Mouse (Mus musculus) heart, adult 8-10 months (tissue): ENCODE results near the gene Dnajc15. TPM values are rescaled to one million over a fixed set of nuclear protein-coding genes. Genes with fewer than 3 reads are reported as not detected.

Source experiments
- DNase-seq: peaks from one replicate; pipeline ENCODE4 v3.0.0; 2022; ENCODE audit warnings: low spot score
- total RNA-seq, 4 experiments: library from RNA; stranded (reverse); gene quantifications; 2 replicates each; pipeline ENCODE4 v1.2.4; 2022

Gene Dnajc15
- total RNA-seq, 4 experiments from 2014 or later = 233 to 306 (median 274) TPM

DNA sequence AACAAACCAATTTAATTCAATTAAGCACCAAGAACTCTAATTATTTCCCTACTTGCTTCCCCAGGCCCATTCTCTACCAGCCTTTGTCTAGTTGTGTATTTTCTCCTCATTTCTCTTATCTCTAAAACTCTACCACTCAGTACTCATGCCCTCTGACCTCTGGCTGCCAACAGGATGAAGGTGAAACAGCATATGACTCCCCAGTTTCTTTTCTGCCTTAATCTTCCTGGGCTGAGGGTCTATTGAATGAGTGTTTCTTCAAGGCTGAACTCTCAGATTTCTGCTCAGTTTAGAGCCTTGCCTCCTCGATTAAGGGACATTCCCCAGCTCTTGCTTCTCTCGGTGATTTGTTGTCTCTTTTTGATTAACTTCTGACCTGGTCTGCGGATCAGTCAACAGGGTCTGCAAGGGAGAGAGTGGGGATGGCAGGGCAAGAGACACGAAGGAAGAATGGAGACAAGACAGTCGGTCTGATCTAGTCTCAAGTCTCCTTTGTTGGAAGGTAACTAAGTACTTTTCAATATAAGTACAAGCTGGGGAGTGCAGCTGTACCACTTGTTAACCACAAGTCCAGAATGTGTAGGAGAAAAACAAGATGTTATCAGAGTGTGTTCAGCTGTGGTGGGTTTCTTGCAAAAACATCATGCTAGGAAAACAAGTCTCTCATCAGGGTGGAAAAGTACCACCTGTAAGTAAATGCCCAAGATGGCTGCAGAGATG lies 13.9 kb downstream of the Dnajc15 start:
- no peak for DNase-seq

DNA sequence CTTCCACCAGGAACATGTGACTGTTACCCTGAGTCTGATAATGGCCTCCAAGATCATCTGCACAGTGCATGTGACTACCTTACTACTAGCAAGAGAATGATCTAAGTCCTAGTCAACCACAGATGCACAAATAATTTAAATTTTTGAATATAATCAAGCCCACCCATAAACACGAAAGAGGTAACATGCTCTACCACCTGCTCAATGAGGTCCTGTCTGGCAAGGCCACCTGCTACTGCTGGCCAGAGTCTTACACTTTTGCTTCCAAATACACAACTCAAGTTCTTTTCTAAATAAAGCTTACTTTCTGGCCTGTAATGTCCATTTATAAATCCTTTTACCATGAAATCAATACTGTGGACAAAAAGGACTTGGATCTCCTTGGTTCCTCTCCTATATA lies 15.0 kb downstream of the Dnajc15 start:
- DNase-seq = no peak

- peak; percentile 18 for DNase-seq
Measured at GRCm38 (mm10) chr14:77853951-77854350, 21.0 kb downstream of the Dnajc15 start.

DNA sequence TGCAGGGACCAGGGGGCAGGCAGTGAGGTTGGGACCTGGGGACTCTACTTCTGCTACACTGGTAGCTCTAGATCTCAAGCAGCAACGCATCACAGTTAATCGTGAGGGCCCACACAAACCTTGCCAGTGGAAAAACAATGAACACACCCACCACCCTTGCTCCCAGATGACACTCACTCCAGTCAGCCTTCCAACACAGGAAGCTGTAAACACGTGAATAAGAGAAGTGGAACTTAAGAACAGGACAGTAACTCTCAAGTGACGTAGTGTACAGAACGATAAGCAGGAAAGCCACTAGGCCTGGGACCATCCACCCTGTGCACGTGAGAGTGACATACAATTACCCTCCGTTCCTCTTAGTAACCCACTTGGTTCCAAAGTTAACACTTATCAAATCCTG lies 25.1 kb downstream of the Dnajc15 start:
- peak; percentile 13 for DNase-seq

DNA sequence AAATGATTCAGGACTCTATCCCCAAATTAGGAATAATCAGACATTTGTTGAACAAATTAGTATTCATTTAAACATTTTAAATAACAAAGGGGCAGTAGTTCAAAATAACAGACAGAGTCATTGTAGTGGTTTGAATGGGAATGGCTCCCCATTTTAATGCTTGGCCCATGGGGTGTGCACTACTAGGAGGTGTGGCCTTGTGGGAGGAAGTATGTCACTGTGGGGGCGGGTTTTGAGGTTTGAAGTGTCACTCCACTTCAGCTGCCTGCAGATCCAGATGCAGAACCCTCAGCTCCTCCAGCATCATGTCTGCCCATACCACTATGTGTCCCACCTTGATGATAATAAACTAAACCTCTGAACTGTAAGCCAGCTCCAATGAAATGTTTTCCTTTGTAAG lies 26.6 kb downstream of the Dnajc15 start:
- no peak for DNase-seq

DNA sequence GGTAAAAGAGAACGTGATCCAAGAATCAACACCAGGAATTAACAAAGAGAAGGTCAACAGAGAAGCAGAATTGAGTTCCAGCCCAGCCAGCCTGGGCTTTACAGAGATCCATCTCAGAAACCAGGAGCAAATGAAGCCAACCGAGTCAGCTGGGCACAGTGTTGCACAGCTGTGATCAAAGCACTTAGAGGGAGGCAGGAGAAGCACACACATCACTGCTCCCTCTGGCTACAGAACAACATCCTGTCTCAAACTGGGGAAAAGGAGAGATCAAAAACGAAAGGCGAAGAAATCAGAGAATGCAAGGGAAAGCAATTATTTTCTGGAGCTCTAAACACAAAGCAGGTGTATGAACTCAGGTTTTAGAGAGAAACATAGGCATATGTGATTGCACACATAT lies 28.7 kb downstream of the Dnajc15 start:
- DNase-seq = no peak

GRCm38 (mm10) chr14:77845479-77845878 lies 29.4 kb downstream of the Dnajc15 start:
- DNase-seq = no peak

- DNase-seq = no peak
Measured at GRCm38 (mm10) chr14:77840574-77840973, 34.4 kb downstream of the Dnajc15 start.

DNA sequence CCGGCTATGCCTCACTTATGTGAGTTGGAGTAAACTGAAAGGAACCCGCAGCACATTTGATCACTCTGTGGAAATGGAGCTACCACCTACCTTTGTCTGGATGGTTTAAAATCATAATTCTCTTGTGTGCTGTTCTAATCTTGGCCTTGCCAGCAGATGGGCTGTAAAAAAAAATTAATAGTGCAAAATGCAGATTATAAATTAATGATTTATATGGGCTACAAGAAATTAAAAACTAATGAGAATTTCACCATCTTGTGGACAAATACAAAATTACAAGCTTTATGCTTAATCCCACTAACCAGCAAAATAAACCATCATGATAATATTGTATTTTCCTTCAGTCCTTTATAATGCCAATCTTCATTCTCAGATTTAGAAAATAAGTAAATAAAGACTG lies 34.8 kb downstream of the Dnajc15 start:
- no peak for DNase-seq

DNA sequence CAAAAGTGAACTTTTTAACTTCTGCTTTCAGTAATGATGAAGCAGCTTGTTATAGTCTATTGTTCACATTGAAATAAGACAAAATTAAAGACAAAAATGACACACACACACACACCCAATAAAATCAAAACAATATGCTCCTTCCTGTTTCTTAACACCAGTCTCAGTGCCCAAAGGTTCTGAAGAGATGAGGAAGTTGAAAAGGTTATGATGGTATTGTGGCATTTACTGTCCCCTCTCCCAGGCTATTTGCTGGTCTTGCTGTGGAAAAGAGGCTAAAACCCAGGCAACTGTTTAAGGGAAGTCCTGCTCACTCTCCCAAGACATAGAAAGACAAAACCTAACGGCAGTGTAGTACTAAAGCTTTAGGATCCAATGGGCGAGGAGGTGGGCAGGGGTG lies 38.1 kb downstream of the Dnajc15 start:
- DNase-seq = no peak

DNA sequence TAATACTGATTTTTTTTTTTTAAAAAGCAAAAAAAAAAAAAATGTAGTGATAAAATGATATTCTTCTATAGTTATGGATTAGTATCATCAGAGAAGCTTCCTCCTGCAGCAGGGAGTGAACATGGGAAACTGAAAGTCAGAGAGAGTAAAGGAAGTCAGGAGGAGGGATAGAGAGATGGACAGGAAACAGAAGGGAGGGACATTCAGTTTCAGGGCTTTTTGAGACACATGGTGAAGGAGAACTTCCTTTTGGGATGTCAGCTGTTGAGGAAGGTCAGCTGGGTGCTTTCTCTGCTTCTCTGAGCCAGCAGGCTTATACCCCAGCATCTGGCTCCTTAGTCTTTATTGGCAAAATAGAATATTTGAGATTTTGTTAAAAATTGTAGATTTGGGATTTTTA lies 42.6 kb downstream of the Dnajc15 start:
- DNase-seq = no peak

DNA sequence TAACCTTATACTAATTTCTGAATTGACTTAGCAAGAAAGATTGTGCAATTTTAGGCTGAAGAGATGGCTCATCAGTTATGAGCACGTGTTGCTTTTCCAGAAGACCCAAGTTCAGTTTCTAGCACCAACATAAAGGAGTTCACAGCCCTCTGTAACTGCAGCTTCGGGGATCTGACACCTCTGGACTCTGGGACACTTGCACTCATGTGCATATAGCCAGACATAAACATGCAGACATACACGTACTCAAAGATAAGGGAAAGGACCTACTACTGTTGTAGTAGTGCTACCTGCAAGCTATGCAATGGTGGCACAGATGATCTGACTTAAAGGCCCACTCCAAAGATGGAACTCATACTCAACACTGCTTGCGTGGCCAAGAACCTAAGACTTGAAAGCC lies 43.0 kb downstream of the Dnajc15 start:
- DNase-seq = no peak

- no peak for DNase-seq
Measured at GRCm38 (mm10) chr14:77829673-77830072, 45.3 kb downstream of the Dnajc15 start.

GRCm38 (mm10) chr14:77825891-77826290 lies 49.0 kb downstream of the Dnajc15 start:
- no peak for DNase-seq

DNA sequence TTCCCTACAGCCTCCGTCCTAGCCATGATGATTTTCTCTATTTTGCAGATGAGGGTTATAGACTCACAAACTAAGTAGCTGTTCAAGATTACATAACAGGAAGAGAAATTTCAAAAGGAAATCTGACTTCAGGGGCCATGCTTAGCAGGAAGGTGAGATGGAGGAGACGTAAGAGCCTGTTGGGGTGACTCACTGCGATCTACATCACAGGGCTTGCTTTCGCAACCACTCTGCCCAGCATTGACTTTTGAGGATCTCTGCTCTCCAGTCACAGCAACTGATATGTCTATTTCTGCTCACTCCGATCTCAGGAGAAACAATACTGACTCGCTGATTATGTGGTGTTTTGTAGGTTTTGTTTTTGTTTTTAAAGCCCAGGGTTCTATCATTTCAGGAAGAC lies 49.8 kb downstream of the Dnajc15 start:
- DNase-seq = no peak

GRCm38 (mm10) chr14:77819841-77820240 lies 55.1 kb downstream of the Dnajc15 start:
- no peak for DNase-seq

DNA sequence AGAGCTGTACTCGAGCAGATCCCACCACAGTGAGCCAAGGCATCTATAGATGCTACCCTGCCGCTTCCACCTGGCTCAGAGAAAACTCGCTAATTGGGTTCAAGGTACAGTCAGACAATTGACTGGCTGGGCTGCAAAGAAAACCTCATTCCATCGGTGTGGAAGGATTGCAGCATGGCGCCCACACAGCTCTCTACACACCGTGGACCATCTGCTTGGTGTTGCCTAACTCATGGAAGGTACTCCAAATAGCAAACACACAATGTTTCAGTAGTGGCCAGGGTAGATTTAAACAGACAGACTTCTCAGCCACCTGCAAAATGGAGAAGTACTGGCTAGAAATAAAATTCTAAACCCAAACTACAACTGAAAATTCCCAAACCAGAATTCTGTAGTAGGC lies 57.4 kb downstream of the Dnajc15 start:
- no peak for DNase-seq

DNA sequence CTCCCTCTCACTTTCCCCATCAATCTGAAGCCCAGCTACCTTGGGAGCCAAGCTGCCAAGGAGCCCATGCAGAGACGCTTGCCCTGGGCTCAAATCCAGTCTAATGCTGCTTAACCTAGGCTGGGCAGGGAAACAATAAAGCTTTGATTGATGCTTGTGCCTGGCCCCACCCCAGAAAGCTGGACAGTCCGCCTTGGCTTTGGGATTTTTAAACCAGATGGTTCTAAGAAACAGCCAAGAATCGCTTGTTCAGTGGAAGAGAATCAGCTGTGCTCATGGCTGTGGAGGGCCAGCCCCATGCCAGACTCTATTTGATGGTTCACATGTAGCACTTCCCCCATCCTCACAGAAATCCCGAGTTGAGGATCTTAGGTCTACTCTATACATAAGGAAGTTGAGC lies 60.0 kb downstream of the Dnajc15 start:
- peak; percentile 39 for DNase-seq

GRCm38 (mm10) chr14:77812890-77813289 lies 62.0 kb downstream of the Dnajc15 start:
- no peak for DNase-seq

- no peak for DNase-seq
Measured at GRCm38 (mm10) chr14:77811466-77811865, 63.5 kb downstream of the Dnajc15 start.

- DNase-seq = no peak
Measured at GRCm38 (mm10) chr14:77807836-77808235, 67.1 kb downstream of the Dnajc15 start.

DNA sequence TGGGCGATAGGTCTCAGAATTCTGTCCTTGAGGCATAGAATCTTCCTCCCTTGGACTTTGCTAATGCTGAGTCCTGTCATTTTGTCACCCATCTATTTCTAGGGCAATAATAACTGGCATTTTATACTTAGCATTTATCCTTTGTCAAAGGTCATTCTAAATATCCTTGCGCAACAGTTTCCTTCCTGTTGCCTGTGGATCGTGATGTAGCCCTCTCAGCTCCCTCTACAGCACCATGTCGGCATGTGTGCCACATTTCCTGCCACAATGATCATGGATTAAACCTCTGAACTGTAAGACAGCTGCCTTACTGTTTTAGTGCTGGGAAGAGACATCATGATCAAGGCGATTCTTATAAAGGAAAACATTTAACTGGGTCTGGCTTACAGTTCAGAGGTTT lies 68.6 kb downstream of the Dnajc15 start:
- no peak for DNase-seq

GRCm38 (mm10) chr14:77802268-77802630 lies 72.7 kb downstream of the Dnajc15 start:
- no peak for DNase-seq
